Mouse (Mus musculus): ENCODE measurements around the gene Pdzk1ip1. TPM values are rescaled to one million over a fixed set of nuclear protein-coding genes. Genes with fewer than 3 reads are reported as not detected.

Gene Pdzk1ip1
- total and polyA plus RNA-seq, 3 experiments: 0.14 TPM; not detected in 2

DNA sequence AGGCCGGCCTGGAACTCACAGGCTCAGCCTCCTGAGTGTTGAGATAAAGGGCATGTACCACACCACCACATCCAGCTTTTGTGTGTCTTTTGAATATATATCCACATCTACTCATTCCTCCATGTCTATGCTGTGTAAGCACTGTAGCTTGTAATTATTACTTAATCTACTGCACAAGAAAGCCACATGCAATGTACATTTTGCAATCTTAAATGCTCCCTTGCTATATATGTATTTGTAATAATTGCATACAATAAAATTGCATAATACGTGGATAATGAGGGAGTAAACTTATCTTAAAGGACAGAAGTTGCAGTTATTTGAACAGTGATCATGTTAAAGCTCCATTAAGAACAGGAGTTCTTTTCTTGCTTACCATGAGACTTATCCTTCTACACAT is 32.7 kb downstream of the Pdzk1ip1 start:
- H3K9ac ChIP-seq (ENCODE audit: control insufficient read depth, low read depth, low read length, poor library complexity, severe bottlenecking): no peak overlapping the region
- H3K27ac ChIP-seq (ENCODE audit: control insufficient read depth, low read depth, low read length): no peak overlapping the region
- no peaks in the 10 kb centered on the region for H3K79me2 ChIP-seq (ENCODE audit: control insufficient read depth, insufficient read depth, low read length, poor library complexity)
- peaks cover 0 to under 1% of the 10 kb centered on the region in 2 experiments; a peak in 2 of 4 replicates for H3K4me1 ChIP-seq (ENCODE audit: control insufficient read depth in 1 of 2, insufficient read depth in 2 of 2, low read length in 2 of 2)
- no peak overlapping the region for H3K4me3 ChIP-seq (ENCODE audit: control insufficient read depth in 1 of 2, insufficient read depth in 1 of 2, low read depth in 2 of 2, low read length in 2 of 2)
- H3K36me3 ChIP-seq (ENCODE audit: control insufficient read depth in 1 of 2, insufficient read depth in 2 of 2, low read length in 2 of 2): no peaks in the 10 kb centered on the region
- TF ChIP-seq ZMIZ1 (IDR thresholded peaks at IDR 0.05; ENCODE audit: low read depth, low read length): no peak
- no peak for TF ChIP-seq MAX (IDR thresholded peaks at IDR 0.05; ENCODE audit: low read length)
- no peak for DNase-seq (ENCODE audit: low read depth, low spot score)
- H3K9me3 ChIP-seq (replicated peaks; ENCODE audit: insufficient read depth, low read length): no peaks in the 10 kb centered on the region
- no peaks in the 10 kb centered on the region; a peak in 1 of 4 replicates for H3K27me3 ChIP-seq (ENCODE audit: control insufficient read depth in 1 of 2, insufficient read depth in 2 of 2, low read length in 2 of 2)

DNA sequence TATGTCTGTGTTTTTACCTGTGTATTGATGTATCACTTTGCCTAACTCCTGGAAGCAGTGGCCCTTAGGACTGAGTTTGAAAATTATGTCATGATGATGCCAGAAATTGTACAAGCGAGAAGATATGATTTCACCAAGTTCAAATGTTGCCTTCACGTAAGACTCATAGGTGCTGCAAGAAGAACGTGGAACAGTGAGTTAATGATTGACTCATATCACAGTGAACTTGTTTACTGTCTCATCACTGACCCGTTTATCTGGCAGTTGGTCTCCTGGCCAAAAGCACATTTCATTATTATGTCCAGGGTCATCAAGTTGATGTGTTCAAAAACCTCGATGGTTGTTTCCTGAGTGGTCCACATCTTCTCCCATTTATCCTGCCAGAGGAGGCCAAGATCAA is 33.1 kb downstream of the Pdzk1ip1 start:
- no peaks in the 10 kb centered on the region; a peak in 1 of 4 replicates for H3K27me3 ChIP-seq (ENCODE audit: control insufficient read depth in 1 of 2, insufficient read depth in 2 of 2, low read length in 2 of 2)
- TF ChIP-seq UBTF (IDR thresholded peaks at IDR 0.05; ENCODE audit: borderline replicate concordance, insufficient read depth, low read depth, low read length) (no peak), JUND (IDR thresholded peaks at IDR 0.05; ENCODE audit: low read depth, low read length) (no peak), ZC3H11A (IDR thresholded peaks at IDR 0.05; ENCODE audit: low read depth, low read length) (no peak), ZNF384 (IDR thresholded peaks at IDR 0.05; ENCODE audit: low read depth, low read length) (no peak), CHD1 (IDR thresholded peaks at IDR 0.05; ENCODE audit: low read depth, low read length) (no peak), EP300 (IDR thresholded peaks at IDR 0.05; ENCODE audit: low read depth in 1 of 2, low read length in 2 of 2) (no peak), MAFK (IDR thresholded peaks at IDR 0.05; ENCODE audit: borderline replicate concordance, low read depth, low read length) (no peak), MAZ (IDR thresholded peaks at IDR 0.05; ENCODE audit: low read depth, low read length) (no peak), TBP (IDR thresholded peaks at IDR 0.05; ENCODE audit: low read depth, low read length) (no peak), MAX (IDR thresholded peaks at IDR 0.05; ENCODE audit: low read length) (no peak), POLR2AphosphoS2 (IDR thresholded peaks at IDR 0.05; ENCODE audit: low read length) (no peak), USF1 (IDR thresholded peaks at IDR 0.05; ENCODE audit: low read depth, low read length) (no peak), POLR2A (IDR thresholded peaks at IDR 0.05; ENCODE audit: control insufficient read depth in 1 of 2, insufficient read depth in 1 of 2, low read depth in 1 of 2, low read length in 2 of 2, poor library complexity in 1 of 2) (no peak), ZMIZ1 (IDR thresholded peaks at IDR 0.05; ENCODE audit: low read depth, low read length) (no peak), GABPA (IDR thresholded peaks at IDR 0.05; ENCODE audit: low read depth, low read length) (no peak), MYB (IDR thresholded peaks at IDR 0.05; ENCODE audit: low read depth, low read length) (no peak), ELF1 (IDR thresholded peaks at IDR 0.05; ENCODE audit: low read depth, low read length) (no peak), USF2 (IDR thresholded peaks at IDR 0.05; ENCODE audit: borderline replicate concordance in 1 of 2, insufficient read depth in 1 of 2, low read depth in 1 of 2, low read length in 2 of 2) (no peak), KAT2A (conservative IDR thresholded peaks at IDR 0.05; ENCODE audit: low read depth, low read length) (no peak)
- no peaks in the 10 kb centered on the region for H3K36me3 ChIP-seq (ENCODE audit: control insufficient read depth in 1 of 2, insufficient read depth in 2 of 2, low read length in 2 of 2)
- DNase-seq (ENCODE audit: low read depth, low spot score): no peak
- H3K9ac ChIP-seq (ENCODE audit: control insufficient read depth, low read depth, low read length, poor library complexity, severe bottlenecking): no peak overlapping the region
- no peak overlapping the region for H3K4me3 ChIP-seq (ENCODE audit: control insufficient read depth in 1 of 2, insufficient read depth in 1 of 2, low read depth in 2 of 2, low read length in 2 of 2)
- H3K4me1 ChIP-seq (ENCODE audit: control insufficient read depth in 1 of 2, insufficient read depth in 2 of 2, low read length in 2 of 2): peaks cover 0 to 3% of the 10 kb centered on the region in 2 experiments; a peak in 2 of 4 replicates
- H3K9me3 ChIP-seq (replicated peaks; ENCODE audit: insufficient read depth, low read length): no peaks in the 10 kb centered on the region
- no peak overlapping the region for H3K27ac ChIP-seq (ENCODE audit: control insufficient read depth, low read depth, low read length)
- H3K79me2 ChIP-seq (ENCODE audit: control insufficient read depth, insufficient read depth, low read length, poor library complexity): no peaks in the 10 kb centered on the region
